Mouse (Mus musculus): Measurements from ENCODE around the gene Vmn2r104.

The Vmn2r104 gene

DNA sequence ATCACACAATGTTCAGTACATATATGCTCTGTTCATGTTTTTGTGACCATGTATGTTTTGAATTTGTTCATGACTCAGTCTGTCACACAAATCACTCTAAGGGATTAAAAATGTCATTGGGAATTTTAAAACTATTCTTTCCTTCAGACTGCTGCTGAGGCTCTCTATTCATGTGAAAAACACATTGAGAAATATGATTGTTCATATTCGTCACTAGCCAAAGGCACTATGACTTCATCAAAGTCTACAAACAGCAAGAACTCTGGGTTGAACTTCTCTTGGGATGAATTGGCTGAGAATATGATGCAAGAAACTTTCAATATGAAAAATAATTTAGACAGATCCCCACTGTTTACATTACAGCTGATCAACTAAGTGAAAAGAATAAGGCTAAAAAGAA is at the start of gene Vmn2r104:
Gene Vmn2r104, minus strand, starts transcription at position 101 of the 400 bp plus-strand sequence.
- in situ Hi-C loops (cut with MboI; ENCODE audit: low pct_unique_long_range_greater_than_20kb in 1 of 2, low sequenced_read_pairs in 2 of 2, unreplicated experiment in 1 of 2) = no loop called here

GRCm38 (mm10) chr17:20074090-20074489 is 26.0 kb upstream of the Vmn2r104 start:
- in situ Hi-C loops (cut with MboI; ENCODE audit: low pct_unique_long_range_greater_than_20kb in 1 of 2, low sequenced_read_pairs in 2 of 2, unreplicated experiment in 1 of 2) = no loop called here

DNA sequence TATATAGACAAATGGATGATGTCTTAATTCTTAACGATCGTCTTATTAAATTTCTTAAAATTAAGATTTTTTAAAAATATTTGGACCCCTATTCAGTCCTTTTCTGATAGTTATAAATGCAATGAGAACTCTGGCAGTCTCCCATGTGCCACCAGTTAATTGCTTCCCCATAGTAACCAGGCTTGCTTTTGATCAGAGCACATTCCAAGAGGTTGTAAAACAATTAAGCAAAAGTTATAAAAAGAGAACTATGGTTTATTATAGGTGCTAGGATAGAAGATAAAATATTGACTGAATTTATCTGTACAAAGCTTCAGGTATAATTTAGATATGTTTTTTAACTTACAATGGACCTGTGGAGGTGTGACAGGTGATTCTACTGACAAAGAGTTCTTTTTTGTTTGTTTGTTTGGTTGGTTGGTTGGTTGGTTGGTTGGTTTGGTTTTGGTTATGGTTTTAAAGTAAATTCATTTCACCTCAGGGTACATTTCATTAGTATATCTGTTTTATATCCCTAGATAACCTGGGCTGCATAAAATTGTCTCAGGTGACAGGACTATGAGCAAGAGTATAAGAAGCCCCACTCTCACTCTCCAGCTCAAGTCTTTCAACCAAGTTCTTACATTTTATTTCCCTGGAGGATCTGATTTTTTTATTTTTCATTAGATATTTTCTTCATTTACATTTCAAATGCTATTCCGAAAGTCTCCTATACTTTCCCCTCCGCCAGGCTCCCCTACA is 23.7 kb upstream of the Vmn2r104 start:
- in situ Hi-C loops (cut with MboI; ENCODE audit: low pct_unique_long_range_greater_than_20kb in 1 of 2, low sequenced_read_pairs in 2 of 2, unreplicated experiment in 1 of 2) = no loop called here

All from mouse embryonic stem cell (cell line).